Comparison of ENCODE assay signal across 16 mouse cellular contexts in genomic region chr5:123029729-123030128, GRCm38 (mm10). TPM values are rescaled to one million over a fixed set of nuclear protein-coding genes. Genes with fewer than 3 reads are reported as not detected.
"Had no signal": no experiment of that assay in that cellular context is flagged by ENCODE, and none has a peak within 500 bp of the region (broad histone marks: within the 10 kb centered on the region; RNA-seq: fewer than 3 reads in every experiment).

No protein-coding gene starts in this region.

- ATAC-seq: lung, postnatal 0 days; midbrain, embryonic 13.5 days had no signal

- H3K4me3 ChIP-seq: kidney, embryonic 15.5 days; liver, embryonic 15.5 days; midbrain, embryonic 13.5 days had no signal

- H3K9ac ChIP-seq: kidney, embryonic 15.5 days; liver, embryonic 15.5 days; midbrain, embryonic 13.5 days had no signal

- H3K27me3 ChIP-seq: kidney, embryonic 15.5 days; liver, embryonic 15.5 days; midbrain, embryonic 13.5 days had no signal

- H3K4me2 ChIP-seq: kidney, embryonic 15.5 days; liver, embryonic 11.5 days; liver, embryonic 15.5 days; midbrain, embryonic 13.5 days had no signal

- DNase-seq: kidney, adult 2 months; kidney, postnatal 14 days; left cerebral cortex, postnatal 4 days; lung, adult 2 months; lung, postnatal 36 days; retina, postnatal 1 day; right cerebral cortex, postnatal 14 days; thymus, postnatal 4 days had no signal

- H3K27ac ChIP-seq: kidney, embryonic 15.5 days; liver, embryonic 15.5 days; midbrain, embryonic 13.5 days had no signal

- H3K4me1 ChIP-seq: midbrain, embryonic 13.5 days had no signal

- H3K9me3 ChIP-seq: kidney, embryonic 15.5 days; liver, embryonic 15.5 days; midbrain, embryonic 13.5 days had no signal

RNA-seq across cellular contexts. Expression of gene Morn3, which starts 17.1 kb away (rescaled TPM):
- polyA plus RNA-seq: large intestine, adult 2 months; liver, embryonic 11.5 days; liver, embryonic 15.5 days; neural tube, embryonic 11.5 days; small intestine, adult 2 months had no signal
